Mouse (Mus musculus): Measurements from ENCODE around the gene Pxdc1.

DNA sequence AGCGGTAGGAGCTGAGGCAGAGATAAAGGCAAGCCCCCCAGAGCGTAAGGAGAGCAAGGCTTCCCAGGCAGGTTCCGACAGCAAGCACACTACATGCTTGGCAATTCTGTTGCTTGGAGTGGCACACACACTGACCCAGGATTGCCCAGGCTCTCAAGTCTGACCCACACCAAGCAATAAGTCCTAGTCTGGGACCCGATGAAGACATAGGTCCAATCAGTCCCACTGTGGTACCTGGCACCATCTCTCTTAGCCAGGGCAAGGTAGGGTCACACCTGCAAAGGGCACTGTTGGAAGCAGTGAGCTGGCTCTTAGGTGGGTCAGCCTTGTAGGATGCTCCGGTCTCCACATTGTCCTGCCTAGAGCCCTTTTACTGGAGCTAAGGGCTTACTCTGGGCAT lies 7.8 kb downstream of the Pxdc1 start:
- TF ChIP-seq CTCF (IDR thresholded peaks at IDR 0.05; ENCODE audit: low read depth, low read length) = no peak
- no peak for TF ChIP-seq GATA1 (IDR thresholded peaks at IDR 0.05; ENCODE audit: borderline replicate concordance, low read length)
